Mouse (Mus musculus) intestine, postnatal 0 days (tissue): Measurements from ENCODE around the gene Rnf32. TPM values are rescaled to one million over a fixed set of nuclear protein-coding genes. Genes with fewer than 3 reads are reported as not detected.

Experiments used
- ATAC-seq: fragments of 200-750 bp; cut with Nextera tagmentation; 2 replicates; pipeline ENCODE4 v1.8.0; 2017; ENCODE audit warnings: mild to moderate bottlenecking, moderate TSS enrichment, moderate library complexity
- H3K27ac ChIP-seq: fragments of 300-500 bp; sonication (generic); 2 replicates; pipeline ENCODE4 v1.5.1; 2014; ENCODE audit warnings: mild to moderate bottlenecking, low read depth, low read length, moderate library complexity
- H3K27me3 ChIP-seq: fragments of 300-500 bp; sonication (generic); replicated peaks from 2 replicates; pipeline ENCODE4 v1.6.1; 2014; ENCODE audit warnings: low read length, mixed read lengths; ENCODE audit not compliant: control insufficient read depth, insufficient read depth
- H3K36me3 ChIP-seq: fragments of 300-500 bp; sonication (generic); 2 replicates; pipeline ENCODE4 v1.6.1; 2014; ENCODE audit warnings: mild to moderate bottlenecking, moderate library complexity; ENCODE audit not compliant: control insufficient read depth, insufficient read depth
- H3K4me1 ChIP-seq: fragments of 300-500 bp; sonication (generic); replicated peaks from 2 replicates; pipeline ENCODE4 v1.6.1; 2014; ENCODE audit warnings: antibody characterized with exemption, low read length, mixed read lengths; ENCODE audit not compliant: control insufficient read depth, insufficient read depth
- H3K4me2 ChIP-seq: fragments of 300-500 bp; sonication (generic); replicated peaks from 2 replicates; pipeline ENCODE4 v1.6.1; 2014; ENCODE audit warnings: low read depth, mild to moderate bottlenecking, moderate library complexity
- H3K4me3 ChIP-seq: fragments of 300-500 bp; sonication (generic); 2 replicates; pipeline ENCODE4 v1.5.1; 2014; ENCODE audit warnings: low read depth, low read length
- H3K9ac ChIP-seq: fragments of 300-500 bp; sonication (generic); 2 replicates; pipeline ENCODE4 v1.6.1; 2014; ENCODE audit warnings: mild to moderate bottlenecking, low read depth, low read length
- H3K9me3 ChIP-seq: fragments of 300-500 bp; sonication (generic); 2 replicates; pipeline ENCODE4 v1.6.1; 2016; ENCODE audit warnings: mixed run types; ENCODE audit not compliant: control insufficient read depth
- CTCF ChIP-seq: sonication (generic); IDR thresholded peaks from 2 replicates; pipeline ENCODE4 v1.5.1; 2016; ENCODE audit warnings: low read depth, mild to moderate bottlenecking, control low read depth, antibody characterized with exemption, moderate library complexity
- WGBS: fragments of 180-500 bp; shearing (Covaris S2); extraction: QIAGEN DNeasy Blood & Tissue Kit; methylation state at CpG from one replicate; pipeline ENCODE4 v1.1.7; 2014; 5-methylcytosine and 5-hydroxymethylcytosine counted together
- polyA plus RNA-seq: library from polyadenylated mRNA; unstranded; fragments of >200 nt; fragmentation: Nextera tagmentation; extraction: Ambion mirVana; gene quantifications from 2 replicates; pipeline ENCODE4 v1.2.1, GENCODE M21; 2015

Gene Rnf32
- polyA plus RNA-seq, result 4.0 and 4.6 TPM in 2 replicates

DNA sequence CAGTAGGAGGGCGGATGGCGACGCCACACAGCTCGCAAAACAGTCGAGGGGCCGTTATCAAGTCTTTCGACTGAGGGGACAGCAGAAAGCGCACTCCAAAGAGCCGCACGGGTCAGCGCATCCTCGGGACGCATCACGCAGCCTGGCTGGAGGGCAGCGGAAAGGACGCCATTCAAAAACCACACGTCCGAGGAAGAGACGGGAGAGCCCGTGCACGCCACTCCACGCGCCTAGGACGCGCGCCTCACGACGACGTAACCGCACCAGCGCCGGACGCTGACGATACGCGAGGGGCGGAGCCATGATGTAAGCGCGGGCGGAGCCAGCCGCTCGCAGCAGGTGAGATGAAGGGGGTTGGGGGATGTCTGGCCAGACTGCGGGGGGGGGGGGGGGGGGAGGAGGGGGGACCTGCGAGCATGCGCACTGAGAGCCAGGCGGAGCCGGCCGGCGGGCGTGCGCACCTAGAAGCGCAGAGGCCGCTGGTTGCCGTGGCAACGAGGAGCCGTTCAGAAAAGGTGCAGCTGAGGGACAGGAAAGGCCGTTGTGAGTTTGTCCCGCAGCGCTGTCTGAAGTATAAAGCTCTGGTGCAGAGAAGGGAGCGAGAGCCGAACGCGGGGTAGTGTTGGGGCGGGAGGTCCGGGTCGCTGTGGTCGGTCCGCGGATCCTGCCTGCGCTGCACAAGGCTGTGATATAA, at the start of gene Rnf32:
TSS of gene Rnf32 (plus strand) at position 423 of the 694 bp plus-strand sequence.
- Histone ChIP-seq H3K36me3 (no peaks in the 10 kb centered on the region), H3K4me2 (peak within 1 kb of the TSS; percentile 82), H3K9ac (peak within 1 kb of the TSS; percentile 68), H3K27me3 (no peaks in the 10 kb centered on the region), H3K27ac (peak within 1 kb of the TSS; percentile 74), H3K4me3 (peak within 1 kb of the TSS; percentile 61), H3K9me3 (no peaks in the 10 kb centered on the region), H3K4me1 (no peaks in the 10 kb centered on the region; the same call in 1 of the 2 replicates)
- WGBS, result under 1% methylated on average over 67 of the region's 70 CpGs
- TF ChIP-seq CTCF, result no peak
- peak; percentile 95 for ATAC-seq

DNA sequence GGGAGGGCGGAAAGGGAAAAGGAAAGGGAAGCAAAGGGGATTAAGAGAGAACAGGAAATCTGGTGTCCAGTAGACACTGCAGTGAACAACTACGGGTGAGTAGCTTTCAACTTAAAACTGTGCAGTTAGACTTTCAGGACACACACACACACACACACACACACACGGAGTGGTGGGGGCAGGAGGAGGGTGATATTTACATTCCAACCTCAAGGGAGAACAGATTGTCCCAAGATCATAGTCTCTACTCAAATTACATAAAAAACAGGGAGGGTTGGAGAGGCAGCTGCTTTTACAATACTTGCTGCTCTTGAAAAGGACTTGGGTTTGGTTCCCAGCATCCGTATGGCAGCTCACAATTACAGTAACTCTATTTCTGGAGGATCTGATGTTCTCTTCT, 45.6 kb upstream of the Rnf32 start:
- H3K9ac ChIP-seq, result no peak overlapping the region
- H3K4me2 ChIP-seq, result no peak overlapping the region
- TF ChIP-seq CTCF, result no peak
- H3K27me3 ChIP-seq, result no peaks in the 10 kb centered on the region
- H3K9me3 ChIP-seq, result no peaks in the 10 kb centered on the region
- no peak overlapping the region for H3K4me3 ChIP-seq
- no peak overlapping the region for H3K27ac ChIP-seq
- H3K4me1 ChIP-seq, result no peaks in the 10 kb centered on the region
- H3K36me3 ChIP-seq, result no peaks in the 10 kb centered on the region
- WGBS, result 42% methylated on average over 4 of the region's 4 CpGs
- ATAC-seq, result no peak

DNA sequence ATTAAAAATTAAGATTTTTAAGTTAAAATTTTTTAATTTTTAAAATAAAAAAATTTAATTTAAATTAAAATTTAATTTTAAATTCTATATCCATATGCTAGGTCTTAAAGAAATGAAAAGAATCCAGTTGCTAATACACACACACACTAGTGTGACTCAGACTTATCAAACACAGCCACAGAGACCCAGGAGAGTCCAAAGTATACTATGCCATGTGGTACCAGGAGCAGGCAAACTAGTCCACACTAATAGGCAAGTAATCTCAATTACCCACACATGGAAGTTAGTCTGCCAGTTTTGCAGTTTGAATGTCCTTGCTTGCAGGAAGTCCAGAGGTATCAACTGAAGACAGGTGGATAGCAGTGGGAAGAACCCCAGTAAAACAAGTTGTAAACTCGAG, 35.9 kb upstream of the Rnf32 start:
- peak; percentile 73 for ATAC-seq
- Histone ChIP-seq H3K4me1 (no peaks in the 10 kb centered on the region), H3K4me3 (no peak overlapping the region), H3K9ac (no peak overlapping the region), H3K27me3 (no peaks in the 10 kb centered on the region), H3K9me3 (no peaks in the 10 kb centered on the region), H3K27ac (no peak overlapping the region), H3K36me3 (no peaks in the 10 kb centered on the region), H3K4me2 (no peak overlapping the region)
- 42% methylated on average over 1 of the region's 1 CpGs for WGBS
- no peak for TF ChIP-seq CTCF

DNA sequence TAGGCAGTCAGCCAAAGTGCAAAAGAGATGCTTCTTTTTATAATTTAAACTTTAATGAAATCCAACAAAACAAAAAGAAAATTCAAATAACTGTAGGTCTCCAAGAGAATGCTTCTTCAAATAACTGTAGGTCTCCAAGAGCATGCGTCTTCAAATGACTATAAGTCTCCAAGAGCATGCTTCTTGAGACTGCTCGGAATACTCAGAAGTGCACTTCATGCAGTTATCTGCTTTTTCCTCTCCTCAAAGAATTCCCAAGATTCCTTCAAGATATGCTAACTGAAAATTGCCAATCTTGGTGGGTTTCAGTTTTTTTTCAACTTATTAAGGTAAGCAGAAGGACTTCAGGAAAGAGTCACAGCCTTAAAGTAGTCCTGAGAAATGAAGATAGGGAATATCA, 28.8 kb upstream of the Rnf32 start:
- Histone ChIP-seq H3K4me3 (no peak overlapping the region), H3K9me3 (no peaks in the 10 kb centered on the region), H3K27ac (no peak overlapping the region), H3K36me3 (no peaks in the 10 kb centered on the region), H3K4me2 (no peak overlapping the region), H3K4me1 (no peaks in the 10 kb centered on the region), H3K9ac (no peak overlapping the region), H3K27me3 (no peaks in the 10 kb centered on the region)
- no peak for ATAC-seq
- WGBS, result 74% methylated on average over 2 of the region's 2 CpGs
- no peak for TF ChIP-seq CTCF

DNA sequence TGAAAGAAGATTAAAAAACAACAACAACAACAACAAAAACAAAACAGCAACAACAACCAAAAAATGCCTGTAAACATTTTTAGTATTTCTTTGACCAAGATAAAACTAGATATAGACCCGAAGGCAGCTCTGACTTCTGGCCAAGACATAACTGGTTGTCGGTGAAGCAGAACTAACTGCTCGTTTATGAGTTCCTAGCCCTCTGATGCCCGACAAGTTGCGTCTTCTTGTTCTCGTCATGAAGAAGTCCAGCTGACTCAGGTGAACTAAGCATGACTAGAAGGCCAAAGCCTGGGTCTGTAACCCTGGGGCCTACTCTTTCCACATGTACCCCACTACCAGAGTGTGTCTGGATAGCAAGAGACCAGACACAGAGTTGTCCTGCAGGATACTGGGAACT, 25.6 kb upstream of the Rnf32 start:
- Histone ChIP-seq H3K4me3 (no peak overlapping the region), H3K27ac (no peak overlapping the region), H3K9ac (no peak overlapping the region), H3K36me3 (no peaks in the 10 kb centered on the region), H3K4me1 (no peaks in the 10 kb centered on the region), H3K9me3 (no peaks in the 10 kb centered on the region), H3K4me2 (no peak overlapping the region), H3K27me3 (no peaks in the 10 kb centered on the region)
- no peak for ATAC-seq
- 86% methylated on average over 6 of the region's 6 CpGs for WGBS
- no peak for TF ChIP-seq CTCF

DNA sequence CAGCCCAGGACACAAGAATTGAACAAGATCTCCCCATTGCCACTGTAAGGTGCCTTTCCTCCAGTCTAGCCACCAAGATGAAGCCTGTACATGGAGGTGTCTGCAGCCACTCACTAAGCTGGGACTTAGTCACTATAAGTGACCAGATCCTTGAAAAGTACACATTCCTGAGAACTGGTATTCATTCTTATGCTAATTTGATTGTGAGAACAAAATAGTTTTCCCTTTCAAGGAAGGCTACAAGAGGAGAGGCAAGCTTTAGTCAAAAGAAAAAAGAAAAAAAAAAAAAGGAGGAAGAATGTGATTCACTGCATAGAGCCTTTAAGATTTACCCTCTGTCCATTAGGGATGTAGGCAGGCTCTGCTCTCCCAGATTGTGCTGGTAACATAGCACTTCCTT, 24.6 kb upstream of the Rnf32 start:
- no peak for TF ChIP-seq CTCF
- Histone ChIP-seq H3K4me2 (no peak overlapping the region), H3K27me3 (no peaks in the 10 kb centered on the region), H3K4me3 (no peak overlapping the region), H3K9ac (no peak overlapping the region), H3K36me3 (no peaks in the 10 kb centered on the region), H3K9me3 (no peaks in the 10 kb centered on the region), H3K27ac (no peak overlapping the region), H3K4me1 (no peaks in the 10 kb centered on the region)
- ATAC-seq, result no peak
